Mouse (Mus musculus): Measurements from ENCODE around the gene Klk1b1.

GRCm38 (mm10) chr7:43934747-43935146, 31.8 kb upstream of the Klk1b1 start:
- no peak for TF ChIP-seq TAL1 (IDR thresholded peaks at IDR 0.05; ENCODE audit: low read length)
- no peak for TF ChIP-seq GATA1 (IDR thresholded peaks at IDR 0.05; ENCODE audit: low read length)

Measured in erythroblast, embryonic 14.5 days (primary cell).